Mouse (Mus musculus): ENCODE data around the gene Bves. TPM values are rescaled to one million over a fixed set of nuclear protein-coding genes. Genes with fewer than 3 reads are reported as not detected.
A peak's percentile ranks its signal among the peaks of the same experiment; 100 is the strongest.
"Not testable (repeated sequence)": the region's sequence is repeated elsewhere in the genome, so short reads cannot be mapped to it uniquely, and the experiment has no call there.

The Bves gene
- 71.7 and 84.7 TPM in 2 replicates for polyA plus RNA-seq (2015; fragmentation: Nextera tagmentation; extraction: Ambion mirVana)

GRCm38 (mm10) chr10:45335434-45336422 is at the start of gene Bves:
Gene Bves, plus strand, starts transcription at chr10:45335772.
- H3K4me2 ChIP-seq = peak within 1 kb of the TSS; percentile 76
- H3K27ac ChIP-seq (replicated peaks) = peak within 1 kb of the TSS; percentile 97
- H3K4me1 ChIP-seq = peaks cover 20% of the 10 kb centered on the region
- WGBS = 1% methylated on average over 107 of the region's 116 CpGs
- H3K9ac ChIP-seq = peak within 1 kb of the TSS; percentile 99
- H3K9me3 ChIP-seq = no peaks in the 10 kb centered on the region
- H3K36me3 ChIP-seq = peaks cover 16% of the 10 kb centered on the region
- peak within 1 kb of the TSS; percentile 82 for H3K4me3 ChIP-seq
- peaks cover 7% of the 10 kb centered on the region; the same call in 1 of the 2 replicates for H3K27me3 ChIP-seq (replicated peaks)
- ATAC-seq (ENCODE audit: extremely low read depth, insufficient number of reproducible peaks, low FRiP score, low TSS enrichment) = peak; percentile 77

DNA sequence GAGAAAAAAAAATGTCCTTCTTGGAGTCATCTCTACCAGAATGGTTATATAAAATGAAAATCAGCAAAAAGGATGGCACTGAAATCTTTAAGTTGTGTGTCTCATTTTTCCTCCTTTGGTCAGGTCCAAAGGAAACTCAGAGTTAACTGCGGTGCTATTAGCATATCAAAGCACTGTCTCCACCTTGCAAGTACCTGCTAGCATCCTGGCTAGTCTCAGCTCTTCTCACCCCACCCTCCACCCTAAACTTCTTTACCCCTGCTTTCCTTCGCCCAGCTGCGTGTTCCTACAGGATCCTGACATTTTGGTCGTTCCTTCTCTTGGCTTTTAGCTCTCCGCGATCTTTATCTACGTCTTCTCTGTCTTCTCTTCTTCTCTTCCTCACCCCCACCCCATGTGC is 47.2 kb upstream of the Bves start:
- H3K4me2 ChIP-seq = peak overlapping the region; percentile 75
- ATAC-seq (ENCODE audit: extremely low read depth, insufficient number of reproducible peaks, low FRiP score, low TSS enrichment) = no peak
- H3K9me3 ChIP-seq = no peaks in the 10 kb centered on the region
- peaks cover 27% of the 10 kb centered on the region for H3K4me1 ChIP-seq
- H3K27me3 ChIP-seq (replicated peaks) = peaks cover 16% of the 10 kb centered on the region
- H3K4me3 ChIP-seq = peak overlapping the region; percentile 77
- H3K27ac ChIP-seq (replicated peaks) = peak overlapping the region; percentile 89
- peak overlapping the region; percentile 95 for H3K9ac ChIP-seq
- H3K36me3 ChIP-seq = peaks cover 9% of the 10 kb centered on the region; the same call in 1 of the 2 replicates
- 33% methylated on average over 7 of the region's 7 CpGs for WGBS

- ATAC-seq (ENCODE audit: extremely low read depth, insufficient number of reproducible peaks, low FRiP score, low TSS enrichment) = peak; percentile 62; the same call in 1 of the 2 replicates
- Histone ChIP-seq H3K27ac (replicated peaks) (peak overlapping the region; percentile 89), H3K4me3 (peak overlapping the region; percentile 77), H3K4me2 (peak overlapping the region; percentile 75), H3K9me3 (no peaks in the 10 kb centered on the region), H3K9ac (peak overlapping the region; percentile 95), H3K36me3 (0 out of 2 replicates have a peak, but pooled peaks cover 1% of the 10 kb centered on the region), H3K4me1 (peaks cover 27% of the 10 kb centered on the region), H3K27me3 (replicated peaks) (peaks cover 16% of the 10 kb centered on the region)
- WGBS = under 1% methylated on average over 71 of the region's 71 CpGs
These were observed 46.1 kb upstream of the Bves start for GRCm38 (mm10) chr10:45289218-45290105.

GRCm38 (mm10) chr10:45290618-45291017 is 45.0 kb upstream of the Bves start:
- H3K4me3 ChIP-seq = peak overlapping the region; percentile 77
- no peaks in the 10 kb centered on the region for H3K9me3 ChIP-seq
- ATAC-seq (ENCODE audit: extremely low read depth, insufficient number of reproducible peaks, low FRiP score, low TSS enrichment) = no peak
- H3K4me2 ChIP-seq = peak overlapping the region; percentile 75
- H3K27ac ChIP-seq (replicated peaks) = peak overlapping the region; percentile 20; the same call in 1 of the 2 replicates
- WGBS = 41% methylated on average over 5 of the region's 5 CpGs
- H3K4me1 ChIP-seq = peaks cover 21% of the 10 kb centered on the region
- peak overlapping the region; percentile 95 for H3K9ac ChIP-seq
- peaks cover 16% of the 10 kb centered on the region for H3K27me3 ChIP-seq (replicated peaks)
- no peaks in the 10 kb centered on the region for H3K36me3 ChIP-seq

- not testable (repeated sequence) for H3K4me1 ChIP-seq; H3K9ac ChIP-seq; H3K36me3 ChIP-seq; H3K9me3 ChIP-seq; H3K4me3 ChIP-seq; ATAC-seq (ENCODE audit: extremely low read depth, insufficient number of reproducible peaks, low FRiP score, low TSS enrichment)
- peak overlapping the region; percentile 55 for H3K27ac ChIP-seq (replicated peaks)
- WGBS = 33% methylated on average over 4 of the region's 4 CpGs
- H3K4me2 ChIP-seq = peak overlapping the region; percentile 53
- H3K27me3 ChIP-seq (replicated peaks) = peaks cover 16% of the 10 kb centered on the region
These were observed 43.4 kb upstream of the Bves start for GRCm38 (mm10) chr10:45292159-45292558.

DNA sequence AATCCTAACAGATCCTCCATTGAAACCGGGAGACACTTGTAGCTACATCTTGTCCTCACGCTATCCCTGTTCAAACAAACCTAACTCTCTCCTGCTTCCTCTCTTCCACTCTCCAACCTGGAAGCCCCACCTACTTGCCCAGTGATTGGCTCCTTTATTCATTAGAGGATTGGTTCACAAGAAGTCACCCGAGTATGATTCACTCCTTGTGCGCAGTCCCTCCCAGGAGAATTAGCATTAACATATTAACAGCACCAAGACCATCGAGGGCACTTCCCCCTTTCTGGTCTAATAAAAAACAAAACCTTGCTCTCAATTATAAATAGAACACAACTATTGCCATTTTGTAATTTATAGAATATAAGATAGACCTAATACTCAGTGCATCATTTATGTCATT is 40.5 kb upstream of the Bves start:
- no peaks in the 10 kb centered on the region for H3K27me3 ChIP-seq (replicated peaks)
- H3K4me1 ChIP-seq = peaks cover 14% of the 10 kb centered on the region
- H3K4me2 ChIP-seq = no peak overlapping the region
- H3K4me3 ChIP-seq = no peak overlapping the region
- H3K9me3 ChIP-seq = no peaks in the 10 kb centered on the region
- no peak overlapping the region for H3K27ac ChIP-seq (replicated peaks)
- 82% methylated on average over 5 of the region's 5 CpGs for WGBS
- H3K9ac ChIP-seq = no peak overlapping the region
- no peak for ATAC-seq (ENCODE audit: extremely low read depth, insufficient number of reproducible peaks, low FRiP score, low TSS enrichment)
- no peaks in the 10 kb centered on the region for H3K36me3 ChIP-seq

GRCm38 (mm10) chr10:45298503-45298902 is 37.1 kb upstream of the Bves start:
- H3K36me3 ChIP-seq = no peaks in the 10 kb centered on the region
- H3K4me1 ChIP-seq = peaks cover 6% of the 10 kb centered on the region
- ATAC-seq (ENCODE audit: extremely low read depth, insufficient number of reproducible peaks, low FRiP score, low TSS enrichment) = no peak

DNA sequence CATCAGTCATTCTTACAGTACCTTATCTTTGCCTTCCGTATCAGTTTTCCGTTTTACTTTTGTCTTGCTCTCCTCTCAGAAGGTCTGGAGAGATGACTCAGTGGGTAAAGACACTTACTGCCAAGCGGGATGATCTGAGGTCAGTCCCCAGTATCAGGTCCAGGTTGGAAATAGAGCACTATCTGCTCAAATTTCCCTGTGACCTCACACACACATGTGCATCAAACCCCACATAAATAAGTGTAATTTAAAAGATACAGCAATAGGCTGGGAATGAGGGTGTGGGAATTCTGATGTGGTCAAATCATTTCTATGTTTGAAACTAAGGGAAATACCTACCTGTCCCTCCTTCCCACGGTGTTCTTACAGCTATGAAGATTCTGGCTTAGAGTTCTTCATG is 36.1 kb upstream of the Bves start:
- Histone ChIP-seq H3K4me3 (no peak overlapping the region), H3K9me3 (no peaks in the 10 kb centered on the region), H3K36me3 (no peaks in the 10 kb centered on the region), H3K9ac (no peak overlapping the region), H3K4me2 (no peak overlapping the region), H3K27ac (replicated peaks) (no peak overlapping the region), H3K4me1 (peaks cover 12% of the 10 kb centered on the region), H3K27me3 (replicated peaks) (no peaks in the 10 kb centered on the region)
- no peak for ATAC-seq (ENCODE audit: extremely low read depth, insufficient number of reproducible peaks, low FRiP score, low TSS enrichment)
- WGBS = 60% methylated on average over 4 of the region's 4 CpGs

More at GRCm38 (mm10) chr10:45298503-45298902, 37.1 kb upstream of the Bves start:
- Histone ChIP-seq H3K27me3 (replicated peaks) (no peaks in the 10 kb centered on the region), H3K27ac (replicated peaks) (no peak overlapping the region), H3K4me3 (no peak overlapping the region), H3K9ac (no peak overlapping the region), H3K4me2 (no peak overlapping the region), H3K9me3 (no peaks in the 10 kb centered on the region)
- WGBS = 62% methylated on average over 6 of the region's 6 CpGs

- Histone ChIP-seq H3K9me3 (no peaks in the 10 kb centered on the region), H3K4me1 (peaks cover 28% of the 10 kb centered on the region), H3K36me3 (no peaks in the 10 kb centered on the region), H3K4me3 (no peak overlapping the region), H3K27me3 (replicated peaks) (no peaks in the 10 kb centered on the region), H3K27ac (replicated peaks) (no peak overlapping the region), H3K9ac (no peak overlapping the region), H3K4me2 (no peak overlapping the region)
- 47% methylated on average over 14 of the region's 14 CpGs for WGBS
- ATAC-seq (ENCODE audit: extremely low read depth, insufficient number of reproducible peaks, low FRiP score, low TSS enrichment) = no peak
These were observed 32.1 kb upstream of the Bves start for GRCm38 (mm10) chr10:45303315-45304036.

DNA sequence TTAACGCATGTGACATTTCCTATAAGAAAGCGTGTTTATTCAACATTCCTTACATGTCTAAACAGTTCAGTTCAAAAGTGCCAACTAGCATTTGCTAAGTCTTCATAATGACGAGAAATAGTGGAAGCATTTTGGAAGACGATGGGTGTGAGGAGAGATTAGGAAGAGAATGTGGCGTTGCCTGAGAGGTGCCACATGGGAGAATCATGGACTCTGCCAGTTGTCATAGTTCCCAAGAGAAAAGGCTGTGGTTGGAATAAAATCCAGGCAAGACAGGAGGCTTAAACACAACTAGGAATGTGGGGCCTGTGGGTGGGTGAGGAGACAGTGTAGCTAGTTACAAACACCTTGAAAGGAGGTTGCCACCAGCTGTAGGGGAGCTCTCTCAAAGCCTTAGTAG is 30.4 kb upstream of the Bves start:
- ATAC-seq (ENCODE audit: extremely low read depth, insufficient number of reproducible peaks, low FRiP score, low TSS enrichment) = no peak
- no peaks in the 10 kb centered on the region for H3K9me3 ChIP-seq
- no peak overlapping the region for H3K27ac ChIP-seq (replicated peaks)
- no peak overlapping the region for H3K9ac ChIP-seq
- WGBS = 74% methylated on average over 5 of the region's 5 CpGs
- no peak overlapping the region for H3K4me2 ChIP-seq
- H3K27me3 ChIP-seq (replicated peaks) = no peaks in the 10 kb centered on the region
- H3K4me1 ChIP-seq = peaks cover 24% of the 10 kb centered on the region
- no peak overlapping the region for H3K4me3 ChIP-seq
- H3K36me3 ChIP-seq = no peaks in the 10 kb centered on the region
